Mouse (Mus musculus) right cerebral cortex, postnatal 14 days (tissue): ENCODE measurements around the gene Olfr984.

Source experiments
- DNase-seq: peaks from one replicate; pipeline ENCODE4 v3.0.0; 2022

Olfr984 gene

DNA sequence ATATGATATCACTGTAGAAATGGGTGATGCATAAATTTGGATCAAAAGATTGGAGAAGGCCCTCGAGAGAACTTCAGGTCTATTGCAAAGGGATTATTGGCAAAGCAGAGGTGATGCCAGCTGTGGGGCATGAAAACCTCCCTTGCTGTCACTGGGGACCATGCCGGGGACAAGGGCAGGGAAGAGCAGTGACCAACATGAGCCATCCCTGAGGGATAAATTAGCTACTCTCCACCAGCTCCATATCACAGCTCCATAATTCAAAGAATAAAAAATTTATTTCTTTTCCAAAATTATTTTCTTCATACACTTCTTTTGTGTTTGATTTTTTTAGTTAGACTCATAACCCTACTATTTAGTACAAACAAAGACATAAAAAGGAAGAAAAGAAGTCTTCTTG lies at the start of gene Olfr984:
Gene Olfr984, minus strand, starts transcription at position 101 of the 400 bp plus-strand sequence.
- DNase-seq = no peak

DNA sequence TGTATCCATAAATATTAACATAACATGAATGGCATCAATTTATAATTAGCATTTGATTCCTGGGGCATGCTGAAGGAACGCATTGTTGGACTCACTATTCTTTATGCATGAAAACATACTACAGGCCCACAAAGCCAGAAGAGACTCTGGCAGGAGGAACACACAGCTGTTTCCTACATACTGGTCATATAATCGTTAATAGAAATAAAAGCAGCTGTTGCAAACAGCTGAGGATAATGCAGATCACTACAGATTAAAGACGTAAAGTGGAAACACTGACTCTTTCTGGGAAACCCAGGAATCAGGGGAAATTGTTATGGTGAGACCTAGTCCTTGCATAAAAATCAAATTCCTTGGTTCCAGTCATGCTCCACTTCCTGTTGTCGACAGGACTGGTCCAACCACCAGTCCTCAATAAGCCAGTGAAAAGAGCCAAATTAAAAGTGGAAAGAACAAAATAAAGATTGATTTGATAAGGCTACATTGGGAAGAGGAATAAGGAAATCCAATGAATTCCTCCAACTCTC lies 41.2 kb upstream of the Olfr984 start:
- DNase-seq = no peak

DNA sequence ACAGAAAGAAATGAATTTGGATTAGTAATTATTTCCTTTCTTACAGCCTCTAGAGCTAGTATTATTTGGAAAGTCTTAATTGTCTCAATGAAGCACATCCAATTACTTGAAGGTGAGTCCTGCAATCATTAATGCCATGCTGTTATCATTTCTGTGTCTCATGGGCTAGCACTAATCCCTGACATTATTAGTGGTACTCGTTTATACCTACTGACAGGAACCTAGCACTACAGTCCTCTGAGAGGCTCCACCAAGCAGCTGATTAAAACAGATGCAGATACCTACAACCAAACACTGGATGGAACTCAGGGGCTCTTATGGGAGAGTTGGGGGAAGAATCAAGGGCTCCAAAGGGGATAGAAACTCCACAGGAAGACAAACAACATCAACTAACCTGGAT lies 27.5 kb upstream of the Olfr984 start:
- DNase-seq = no peak

DNA sequence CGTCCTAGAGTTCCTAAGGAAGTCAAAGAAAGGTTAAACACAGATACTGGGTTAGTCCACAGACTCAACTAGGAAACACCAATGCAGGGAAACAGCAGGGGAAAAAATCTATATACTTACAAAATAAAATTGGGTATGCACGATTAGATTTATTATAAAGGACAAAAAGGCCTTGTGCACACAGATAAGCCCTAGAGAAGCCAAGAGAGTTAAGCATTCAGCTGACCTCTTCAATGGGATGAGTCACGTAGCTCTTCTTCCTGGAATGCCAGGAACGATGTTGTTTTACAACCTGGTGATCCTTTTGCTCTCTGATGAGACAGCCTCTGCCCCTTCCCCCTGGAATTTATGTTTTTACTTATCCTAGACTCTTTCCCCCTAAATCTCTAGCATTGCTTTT lies 25.5 kb upstream of the Olfr984 start:
- DNase-seq = no peak

DNA sequence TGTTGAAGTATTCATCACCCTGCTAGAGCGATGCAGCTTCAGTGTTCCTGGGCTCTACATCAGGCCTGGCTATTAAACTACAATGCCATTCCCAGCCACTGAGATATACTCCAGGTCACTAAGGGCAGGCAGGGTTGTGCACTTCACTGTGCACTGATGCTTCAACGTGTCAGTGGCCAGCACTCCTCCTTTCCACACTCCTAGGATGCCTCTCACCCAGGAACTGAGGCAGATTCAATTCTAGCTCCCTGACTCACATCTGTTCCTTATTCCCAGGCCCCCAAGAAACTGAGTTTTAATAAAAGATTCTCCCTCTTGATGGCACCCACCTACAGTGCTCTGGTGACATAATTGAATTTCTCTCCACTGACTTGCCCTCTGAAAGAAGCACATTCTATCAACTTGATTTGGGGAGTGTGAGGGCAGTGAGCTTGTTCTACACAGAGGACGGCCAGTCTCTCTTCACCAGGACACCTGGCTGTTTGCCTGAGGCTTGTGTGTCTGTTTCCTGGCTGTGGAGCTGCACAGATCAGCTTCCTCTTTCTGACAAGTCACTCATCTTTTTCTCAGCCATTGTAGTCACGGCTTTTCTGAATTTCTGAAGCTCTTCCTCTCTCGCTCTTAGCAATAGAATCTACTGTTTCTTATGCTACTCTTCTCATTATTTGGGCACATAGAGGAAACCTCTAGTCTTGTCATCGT lies 23.1 kb upstream of the Olfr984 start:
- DNase-seq = no peak

DNA sequence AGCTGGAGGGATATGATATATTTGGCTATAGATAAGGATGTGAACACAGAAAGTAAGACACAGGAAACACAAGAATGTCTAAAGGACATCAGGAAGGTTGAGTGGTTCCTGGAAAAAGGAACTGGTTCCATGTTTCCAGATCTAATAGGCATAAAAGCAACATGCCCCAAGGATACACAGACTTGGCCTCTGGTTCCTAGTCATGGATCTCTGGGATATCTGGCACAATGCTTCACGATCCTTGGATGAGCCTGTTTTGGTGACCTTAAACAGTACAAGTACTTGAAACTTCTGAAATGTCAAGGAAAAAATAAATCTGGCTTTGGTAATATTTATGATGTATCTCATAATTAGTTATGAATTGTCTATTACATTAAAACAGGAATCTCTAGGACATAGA lies 16.6 kb upstream of the Olfr984 start:
- DNase-seq = no peak

DNA sequence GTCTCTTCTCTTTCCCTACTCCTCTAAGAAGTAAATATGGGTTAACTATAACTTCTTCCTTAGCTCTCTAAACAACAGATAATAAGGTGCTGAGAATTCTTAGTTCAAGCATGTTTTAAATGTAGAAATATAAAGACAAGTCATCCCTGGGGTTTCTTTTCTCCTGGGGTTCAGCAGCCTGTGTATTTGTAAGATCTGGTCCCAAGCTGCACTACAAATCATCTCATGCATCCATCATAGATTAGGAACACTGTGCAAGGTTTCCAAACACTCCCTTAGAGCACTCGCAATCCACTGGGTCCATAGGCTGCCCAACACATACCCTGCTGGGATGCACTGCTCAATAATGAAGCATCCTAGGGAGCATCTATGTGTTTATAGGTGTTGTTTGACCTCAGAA lies 16.1 kb upstream of the Olfr984 start, which contains the start of gene Olfr985:
Gene Olfr985, minus strand, starts transcription at position 101 of the 400 bp plus-strand sequence.
- DNase-seq = no peak

DNA sequence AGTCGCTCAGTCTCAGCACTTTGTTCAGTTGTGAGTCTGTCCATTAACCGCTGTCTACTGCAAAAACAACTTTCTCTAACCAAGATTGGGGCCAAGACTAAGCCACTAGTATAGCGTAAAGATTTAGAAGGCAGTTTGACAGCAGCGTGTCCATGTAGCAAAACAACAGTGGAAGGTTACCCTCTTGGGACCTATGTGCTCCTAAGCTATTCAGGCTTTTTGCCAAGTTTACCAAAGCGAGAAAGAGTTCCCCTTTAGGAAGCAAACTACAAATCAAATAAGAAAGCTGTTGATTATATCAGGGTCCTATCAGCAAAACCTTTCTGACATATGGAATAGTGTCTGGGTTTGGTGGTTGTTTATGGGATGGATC lies 3.3 kb upstream of the Olfr984 start:
- no peak for DNase-seq

DNA sequence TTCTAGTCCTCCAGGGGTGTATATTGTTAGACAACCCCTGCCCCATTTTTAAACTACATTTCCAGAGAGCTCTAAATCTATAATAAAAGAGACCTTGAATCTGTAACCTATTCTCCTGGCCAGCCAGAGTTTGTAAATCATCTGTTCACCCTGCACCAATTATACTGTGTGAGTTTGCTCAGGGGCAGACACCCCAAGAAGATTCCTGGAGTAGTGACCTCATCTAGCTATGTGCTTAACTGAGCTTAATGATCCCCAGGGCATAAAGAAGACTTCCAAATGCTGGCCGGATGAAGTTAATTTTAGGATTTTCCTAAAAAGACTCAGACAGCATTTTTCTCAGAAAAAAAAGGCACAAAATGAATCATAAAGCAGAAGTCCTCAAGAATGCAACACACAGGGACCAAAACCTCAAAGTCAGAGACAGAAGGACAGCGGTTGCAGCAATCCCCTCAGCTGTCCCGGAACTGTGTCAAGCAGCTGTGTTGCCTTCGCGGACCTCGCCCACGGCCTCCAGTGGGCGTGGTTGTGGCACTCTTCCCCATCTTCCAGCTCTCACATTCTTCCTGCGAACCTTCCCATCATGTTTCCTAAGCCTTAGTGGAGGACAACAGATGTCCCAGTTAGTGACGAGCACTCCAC lies 2.8 kb upstream of the Olfr984 start:
- peak; percentile 12 for DNase-seq

DNA sequence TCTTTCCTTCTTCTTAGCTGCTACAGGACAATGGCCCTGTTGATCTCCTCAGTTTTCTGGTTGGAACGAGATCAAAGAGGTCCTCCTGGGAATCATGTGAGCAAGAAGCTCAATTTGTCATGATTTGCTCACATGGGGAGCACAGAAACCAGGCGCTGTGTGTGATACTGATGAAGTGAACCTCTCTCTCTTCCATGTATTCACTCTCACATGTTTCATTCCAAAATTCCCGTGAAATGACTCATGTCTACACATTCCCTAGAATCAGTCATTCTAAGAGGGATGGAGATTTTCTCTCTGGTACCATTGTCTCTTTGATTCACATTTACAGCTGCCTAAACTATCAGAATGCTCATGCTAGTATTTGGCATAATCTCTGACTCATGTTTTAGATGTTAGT lies 19.2 kb downstream of the Olfr984 start:
- DNase-seq = no peak

DNA sequence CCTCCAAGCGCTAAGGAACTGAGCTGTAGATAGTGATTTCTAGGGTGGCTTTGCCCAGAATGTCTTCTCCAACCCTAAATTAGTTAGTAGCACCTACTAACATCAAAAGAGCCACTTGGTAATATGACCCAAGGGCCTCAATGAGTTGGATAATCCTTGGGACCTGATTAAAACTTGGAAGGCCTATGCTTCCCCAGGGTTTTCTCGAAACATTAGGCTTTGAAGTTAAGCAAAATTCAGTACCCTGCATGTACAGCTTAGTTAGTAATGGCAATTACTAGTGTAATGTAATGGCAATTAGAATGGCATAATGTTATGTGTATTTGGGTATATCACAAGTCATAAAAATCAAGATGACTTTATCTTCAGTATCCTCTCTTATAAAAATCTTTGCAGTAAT lies 20.5 kb downstream of the Olfr984 start, which contains the start of gene Olfr983:
Gene Olfr983, minus strand, starts transcription at position 101 of the 400 bp plus-strand sequence.
- DNase-seq = no peak

DNA sequence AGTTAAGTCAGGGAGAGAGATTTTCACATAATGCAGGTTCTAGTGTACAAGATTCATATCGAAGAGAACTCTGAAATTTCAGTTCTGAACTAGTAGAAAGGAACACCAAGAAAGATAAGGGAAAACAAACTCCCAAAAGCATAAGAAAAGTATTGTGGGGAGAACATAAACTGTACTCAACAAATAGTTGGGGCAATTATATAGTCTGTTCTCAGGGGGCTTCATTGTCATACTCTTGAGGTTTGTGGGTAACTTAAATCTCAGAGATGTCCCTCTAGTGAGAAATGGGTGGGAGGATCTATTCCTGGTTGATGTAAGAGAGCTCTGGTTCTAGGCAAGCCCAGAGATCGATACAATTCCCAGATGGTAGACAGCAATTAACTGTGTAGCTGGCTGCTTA lies 40.5 kb downstream of the Olfr984 start, which contains the start of gene Olfr982:
Gene Olfr982, plus strand, starts transcription at position 301 of the 400 bp plus-strand sequence.
- no peak for DNase-seq

DNA sequence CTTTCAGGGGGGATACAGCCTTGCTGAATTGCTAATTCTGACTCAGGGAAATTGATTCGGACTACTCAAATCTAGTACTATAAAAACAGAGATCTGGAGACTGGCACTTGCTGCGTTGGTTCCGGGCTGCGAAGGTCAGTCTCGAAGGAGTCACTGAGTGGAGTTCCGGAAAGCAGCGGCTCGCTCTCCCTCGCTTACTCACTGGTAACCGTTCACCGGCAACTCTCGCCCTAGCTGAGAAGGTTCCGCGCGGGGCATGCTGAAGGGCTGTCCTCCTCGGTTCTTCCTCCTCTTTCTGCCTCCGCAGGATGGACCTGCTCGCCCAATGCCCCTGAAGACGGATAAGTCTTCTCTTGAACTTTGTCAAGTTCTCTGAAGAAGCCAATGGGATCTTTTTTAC lies 63.9 kb downstream of the Olfr984 start:
- no peak for DNase-seq
